Mouse (Mus musculus) gastrocnemius, postnatal 14 days (tissue): ENCODE results near the gene Slc5a5. TPM values are rescaled to one million over a fixed set of nuclear protein-coding genes. Genes with fewer than 3 reads are reported as not detected.
A peak's percentile ranks its signal among the peaks of the same experiment; 100 is the strongest.

Source experiments
- DNase-seq: peaks from one replicate; pipeline ENCODE4 v3.0.0; 2021; ENCODE audit warnings: mixed read lengths
- intact Hi-C: fragments of 180-260 bp; cut with DNase I; formaldehyde crosslinking; loops from one replicate; pipeline ENCODE4 v1.15.1; 2025; ENCODE audit warnings: low total_unique reads
- total RNA-seq, 2 experiments: library from RNA; stranded (reverse); gene quantifications; 2 replicates each; pipeline ENCODE4 v1.2.3; 2021

Slc5a5 gene
- total RNA-seq, 2 experiments from 2014 or later: 0.08 TPM; not detected in 1

DNA sequence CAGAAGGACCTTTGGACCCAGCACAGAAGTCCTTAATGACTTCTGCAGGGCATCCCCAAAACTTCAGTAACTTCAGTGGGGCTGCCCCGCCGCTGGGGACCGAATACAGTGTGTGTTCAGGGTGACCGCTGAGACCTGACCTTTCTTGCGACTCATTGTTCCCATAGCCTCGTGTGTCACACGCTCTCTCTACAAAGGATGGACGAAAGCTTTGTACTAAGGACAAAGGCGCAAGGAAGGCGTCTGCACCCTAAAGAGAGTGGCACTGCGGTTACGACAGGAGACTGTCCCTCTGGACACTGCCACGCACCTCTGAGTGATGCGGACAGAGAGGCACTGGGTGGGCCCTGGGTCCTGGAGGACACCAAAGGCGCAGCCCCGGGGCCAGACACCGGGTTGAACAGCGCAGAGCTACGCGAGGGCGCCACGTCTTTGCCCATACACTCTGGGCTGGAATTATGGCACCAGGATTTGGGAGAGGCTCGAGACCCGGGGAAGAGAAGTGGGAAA lies 27.8 kb downstream of the Slc5a5 start:
- no peak for DNase-seq
- intact Hi-C loops: no loop called here

DNA sequence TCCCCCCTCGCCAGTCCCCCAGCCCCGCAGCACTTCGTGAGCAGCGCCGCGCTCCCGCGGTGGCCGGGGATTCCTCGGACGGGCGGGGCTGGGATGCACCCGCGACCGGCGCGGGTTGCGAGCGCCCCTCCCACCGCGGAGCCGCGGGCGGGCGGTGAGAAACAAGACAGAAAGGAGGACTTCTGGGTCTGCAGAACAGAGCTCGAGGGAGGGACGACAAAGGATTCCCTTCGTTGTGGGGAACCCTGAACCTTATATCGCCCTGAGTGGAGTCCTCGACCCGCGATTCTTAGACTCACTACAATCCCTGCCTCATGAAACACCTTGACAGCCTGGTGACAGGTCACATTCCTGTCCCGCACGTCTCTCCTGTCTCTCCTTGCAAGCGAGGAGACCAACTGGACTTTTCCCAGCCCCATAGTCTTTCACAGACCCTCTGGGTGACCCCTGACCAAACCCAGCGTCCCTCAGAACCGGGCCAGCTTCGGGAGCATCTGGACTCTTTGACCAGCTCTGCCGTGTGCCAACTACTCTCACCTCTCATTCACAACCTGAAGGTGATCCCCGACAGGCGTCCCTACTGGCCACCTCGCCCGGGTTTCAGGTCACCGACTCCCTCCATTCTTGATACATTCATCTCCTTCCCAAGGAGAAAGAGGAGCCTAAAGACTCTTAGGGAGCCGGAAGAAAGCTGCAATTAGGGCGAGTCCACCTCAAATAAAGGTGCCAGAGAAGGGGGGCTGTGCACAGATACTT lies 28.4 kb downstream of the Slc5a5 start:
- intact Hi-C loops: loop anchor here (2.0 kb wide), 1 partner anchor 15 kb away; no protein-coding TSS in a partner anchor
- DNase-seq: peak; percentile 27

DNA sequence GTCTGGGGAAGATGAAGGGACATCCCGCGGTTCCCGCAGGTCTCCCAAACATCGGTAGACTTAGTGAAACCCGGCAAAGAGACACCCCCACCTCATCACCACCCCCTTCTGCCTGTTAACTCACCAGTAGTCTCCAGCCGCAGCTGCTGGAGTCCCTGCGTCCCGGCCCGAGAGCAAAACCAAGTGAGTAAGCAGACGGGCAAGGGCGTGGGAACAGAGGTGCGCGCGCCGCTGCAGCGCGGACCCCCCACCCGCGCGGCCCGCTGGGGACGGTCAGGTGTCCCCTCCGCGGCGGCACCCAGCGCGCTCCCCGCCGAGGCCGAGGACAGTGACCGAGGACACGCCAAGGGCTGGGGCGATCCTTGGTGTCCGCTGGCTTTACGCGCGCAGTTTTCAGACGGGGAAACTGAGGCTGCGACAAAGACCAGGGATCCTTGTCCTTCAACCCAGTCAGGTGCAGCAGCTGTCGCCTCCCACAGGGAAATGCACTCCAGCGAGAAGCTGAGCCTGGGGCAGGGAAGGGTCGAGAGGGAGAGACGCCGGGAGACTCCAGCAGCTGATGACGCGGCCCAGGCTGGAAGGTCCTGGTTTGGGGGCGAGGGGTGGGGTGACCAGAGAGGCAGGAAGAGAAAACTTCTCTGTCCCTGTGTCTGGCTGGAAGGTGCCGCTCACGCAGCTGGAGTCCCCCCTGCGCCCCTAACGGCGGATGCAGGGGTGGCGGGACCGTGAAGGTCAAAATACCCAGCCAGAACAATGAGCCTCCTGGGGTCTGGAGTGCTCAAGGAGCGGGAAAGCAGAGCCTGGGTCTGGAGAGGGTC lies 29.5 kb downstream of the Slc5a5 start, which contains the start of gene Kcnn1:
Kcnn1 (minus strand) TSS at position 435 of the 818 bp plus-strand sequence.
- intact Hi-C loops: loop anchor here (2.0 kb wide), 1 partner anchor 14 kb away; no protein-coding TSS in a partner anchor
- DNase-seq: no peak

- intact Hi-C loops: no loop called here
- DNase-seq: peak; percentile 2
These were observed 35.0 kb downstream of the Slc5a5 start for GRCm38 (mm10) chr8:70857516-70857915.

DNA sequence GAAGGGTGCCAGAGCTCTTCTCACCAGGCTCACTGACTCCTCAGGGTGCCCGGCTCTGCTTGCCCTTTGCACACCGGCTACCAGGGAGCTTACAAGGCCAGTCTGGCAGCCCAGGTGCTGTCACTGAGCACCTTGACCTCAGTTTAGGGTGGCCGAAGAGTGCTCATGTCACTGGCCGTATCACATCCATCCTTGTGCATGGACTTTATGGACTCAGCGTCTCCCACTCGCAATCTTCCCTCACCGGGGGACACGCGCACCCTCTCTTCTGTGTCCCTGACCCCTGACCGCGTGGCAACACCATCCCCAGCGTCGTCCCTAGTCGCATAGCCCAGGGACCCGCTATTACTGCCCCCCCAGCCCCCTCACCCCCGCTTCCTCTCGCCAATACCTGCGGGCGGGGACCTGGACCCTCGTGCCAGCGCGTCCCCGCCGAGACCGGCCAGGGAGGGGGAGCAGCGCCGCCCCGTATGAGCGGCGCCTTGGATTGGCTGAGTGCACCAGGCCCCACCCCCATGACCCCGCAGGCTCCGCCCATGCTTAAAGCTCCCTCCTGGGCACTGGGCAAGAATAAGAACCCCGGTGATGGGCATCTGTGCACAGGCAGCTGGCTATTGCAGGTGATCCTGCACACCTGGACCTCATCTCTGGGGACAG lies 35.9 kb downstream of the Slc5a5 start:
- peak; percentile 77 for DNase-seq
- intact Hi-C loops: no loop called here

DNA sequence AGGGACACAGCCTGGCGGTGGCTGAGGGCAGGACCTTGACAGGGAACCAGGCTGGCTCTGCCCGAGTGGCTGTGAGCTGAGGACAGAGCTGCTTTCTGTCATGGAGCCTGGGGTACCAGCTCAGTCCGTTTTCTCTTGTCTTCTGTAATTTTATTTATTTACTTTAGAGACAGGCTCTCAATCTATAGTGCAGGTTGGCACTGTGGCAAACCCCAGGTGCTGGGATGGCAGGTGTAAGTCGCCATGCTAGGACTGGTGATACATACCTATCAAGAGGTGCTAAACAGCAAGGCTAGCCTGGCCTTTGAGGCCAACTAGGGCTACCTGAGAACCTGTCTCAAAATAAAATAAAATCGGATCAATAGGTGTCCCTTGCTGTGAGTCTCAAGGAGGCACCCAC lies 36.5 kb downstream of the Slc5a5 start:
- intact Hi-C loops: no loop called here
- no peak for DNase-seq

DNA sequence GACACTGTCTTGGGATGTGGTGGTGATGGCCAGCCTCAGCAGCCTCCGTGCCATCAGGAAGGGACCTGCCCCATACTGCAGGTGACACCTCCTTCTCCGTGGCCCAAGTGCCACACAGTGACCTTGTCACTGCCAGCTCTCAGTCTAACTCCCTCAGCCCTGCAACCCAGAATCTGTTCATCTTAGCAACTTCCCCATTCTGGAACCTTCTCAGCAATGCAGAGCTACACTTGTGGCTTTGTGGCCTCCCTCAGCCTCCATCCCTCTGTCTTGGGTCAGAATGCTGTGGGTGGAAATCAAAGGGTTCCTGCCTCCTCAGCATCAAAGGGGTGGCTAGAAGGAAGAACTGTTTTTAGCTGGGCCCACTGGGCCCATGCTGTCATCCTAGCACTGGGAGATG lies 38.7 kb downstream of the Slc5a5 start:
- intact Hi-C loops: no loop called here

GRCm38 (mm10) chr8:70852595-70853231 lies 39.8 kb downstream of the Slc5a5 start:
- intact Hi-C loops: no loop called here
- no peak for DNase-seq

More for the DNA sequence above, 38.7 kb downstream of the Slc5a5 start:
- DNase-seq: no peak

GRCm38 (mm10) chr8:70851837-70852236 lies 40.7 kb downstream of the Slc5a5 start:
- intact Hi-C loops: no loop called here
- no peak for DNase-seq

GRCm38 (mm10) chr8:70850947-70851346 lies 41.6 kb downstream of the Slc5a5 start:
- DNase-seq: no peak
- intact Hi-C loops: no loop called here

DNA sequence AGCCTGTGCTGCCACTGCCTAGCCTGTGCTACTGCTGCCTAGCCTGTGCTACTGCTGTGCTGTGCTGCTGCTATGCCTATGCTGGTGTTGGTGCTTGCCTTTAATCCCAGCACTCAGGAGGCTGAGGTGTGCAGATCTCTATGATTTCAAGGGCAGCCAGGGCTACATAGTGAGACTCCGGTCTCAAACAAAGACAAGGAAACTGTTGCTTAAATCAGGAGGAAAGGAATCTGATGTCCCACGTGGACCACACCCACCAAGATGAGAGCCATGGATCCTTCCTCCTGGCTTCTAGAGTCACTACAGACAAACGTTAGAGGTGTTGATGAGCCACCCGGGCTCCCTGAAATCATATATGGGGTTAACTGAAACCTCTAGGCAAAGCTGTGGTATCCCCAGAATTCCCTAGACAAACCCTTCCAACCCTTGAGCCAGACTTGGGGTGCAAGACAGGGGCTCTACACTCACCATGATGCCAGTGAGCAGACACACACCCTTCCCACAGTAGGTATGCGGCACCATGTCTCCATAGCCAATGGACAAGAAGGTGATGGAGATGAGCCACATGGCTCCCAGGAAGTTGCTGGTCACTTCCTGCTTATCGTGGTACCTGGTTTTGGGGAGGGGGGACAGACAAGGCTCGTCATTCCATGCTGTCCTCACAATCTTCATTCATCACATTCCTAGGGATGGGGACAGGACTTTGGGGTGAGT lies 42.3 kb downstream of the Slc5a5 start:
- intact Hi-C loops: no loop called here
- no peak for DNase-seq

DNA sequence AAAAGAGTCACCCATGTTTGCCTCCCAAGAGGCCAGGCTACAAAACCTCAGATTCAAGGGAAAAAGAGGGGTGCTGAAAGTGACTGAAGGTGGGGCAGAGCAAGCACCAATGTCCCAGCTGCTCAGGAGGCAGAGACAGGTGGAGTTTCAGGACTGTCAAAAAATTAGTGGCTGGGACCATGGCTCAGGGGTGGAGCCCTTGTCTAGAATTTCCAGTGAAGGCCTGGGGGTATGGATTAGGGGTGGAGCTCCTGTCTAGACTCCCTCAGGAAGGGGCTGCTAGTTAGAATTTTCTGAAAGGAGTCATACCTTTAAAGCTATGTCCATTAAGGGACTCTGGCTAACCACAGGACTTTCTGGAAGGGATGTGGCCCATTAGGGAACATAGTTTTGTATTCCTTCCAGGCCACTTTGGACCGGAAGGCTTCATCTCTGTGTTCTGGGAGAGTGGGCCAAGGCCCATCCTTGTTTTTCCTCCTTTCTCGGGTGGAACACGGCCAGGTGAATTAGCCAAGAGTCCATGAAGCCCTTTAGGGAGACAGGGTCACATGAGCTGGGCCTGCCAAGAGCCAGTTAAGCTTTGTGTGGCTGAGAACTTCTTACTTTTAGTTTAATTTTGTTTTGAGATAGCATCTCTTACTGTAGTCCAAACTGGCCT lies 43.1 kb downstream of the Slc5a5 start:
- DNase-seq: peak; percentile 66
- intact Hi-C loops: loop anchor here (2.0 kb wide), 1 partner anchor 13 kb away; the partner anchor contains the start of gene Kcnn1

DNA sequence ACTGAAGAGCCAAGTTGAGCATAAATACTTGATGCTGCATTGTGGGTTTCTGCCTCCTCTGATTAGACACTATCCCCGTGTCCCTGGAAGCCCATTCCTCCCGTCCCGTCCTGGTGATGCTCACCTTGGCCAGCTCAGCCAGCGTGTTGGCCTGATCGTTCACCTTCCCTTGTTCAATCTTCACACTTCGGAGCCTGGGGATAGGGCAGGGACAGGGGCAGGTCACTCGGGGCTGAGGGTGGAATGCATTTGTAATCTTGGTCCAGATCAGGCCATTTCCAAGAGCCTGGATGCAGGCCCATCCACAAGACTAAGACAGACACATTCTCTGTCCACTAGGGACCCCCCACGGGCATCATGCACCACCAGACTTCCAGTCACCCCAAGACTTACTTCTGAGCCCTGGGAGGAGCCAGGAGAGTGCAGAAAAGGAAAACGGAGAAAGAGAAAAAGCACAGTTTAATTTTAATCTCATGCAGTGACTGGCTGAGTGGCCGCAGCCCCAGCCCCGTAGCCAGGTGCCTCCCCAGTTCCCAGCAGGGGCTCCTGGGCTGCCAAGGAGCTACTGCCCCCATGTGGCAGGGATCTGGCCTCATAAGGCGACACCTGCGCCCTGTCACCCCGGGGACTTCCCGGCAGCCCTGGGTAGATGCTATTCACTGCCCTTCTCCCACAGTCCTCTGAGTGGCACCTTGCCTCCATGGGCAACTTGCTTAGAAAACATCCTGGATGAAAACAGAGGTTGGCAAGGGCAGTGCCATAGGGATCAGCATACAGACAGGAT lies 46.0 kb downstream of the Slc5a5 start:
- DNase-seq: no peak
- intact Hi-C loops: no loop called here

GRCm38 (mm10) chr8:70845108-70845507 lies 47.4 kb downstream of the Slc5a5 start:
- intact Hi-C loops: loop anchor here (2.0 kb wide), 1 partner anchor 24 kb away; no protein-coding TSS in a partner anchor
- no peak for DNase-seq

DNA sequence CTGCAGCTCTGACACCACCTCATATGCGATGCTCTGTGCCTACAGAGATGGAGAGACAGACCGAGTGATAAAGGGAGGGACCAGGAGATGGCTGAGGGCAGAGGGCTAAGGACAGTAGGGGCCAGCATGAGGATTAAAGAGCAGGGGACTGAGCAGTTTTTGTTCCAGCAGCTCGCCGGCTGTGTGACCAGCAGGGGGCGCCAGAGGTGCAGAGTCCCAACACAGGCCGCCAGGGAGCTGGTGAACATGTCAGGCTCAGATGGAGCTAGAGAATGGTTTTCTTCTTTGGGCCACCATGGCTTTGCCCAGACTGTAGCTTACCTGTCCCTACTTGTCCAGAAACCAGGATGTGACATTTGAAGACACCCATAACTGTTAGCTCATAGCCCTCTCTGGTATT lies 48.0 kb downstream of the Slc5a5 start:
- intact Hi-C loops: loop anchor here (2.0 to 5.0 kb wide), 2 partner anchors 24 to 122 kb away; partner anchors contain the start of gene Pde4c
- DNase-seq: peak; percentile 91

DNA sequence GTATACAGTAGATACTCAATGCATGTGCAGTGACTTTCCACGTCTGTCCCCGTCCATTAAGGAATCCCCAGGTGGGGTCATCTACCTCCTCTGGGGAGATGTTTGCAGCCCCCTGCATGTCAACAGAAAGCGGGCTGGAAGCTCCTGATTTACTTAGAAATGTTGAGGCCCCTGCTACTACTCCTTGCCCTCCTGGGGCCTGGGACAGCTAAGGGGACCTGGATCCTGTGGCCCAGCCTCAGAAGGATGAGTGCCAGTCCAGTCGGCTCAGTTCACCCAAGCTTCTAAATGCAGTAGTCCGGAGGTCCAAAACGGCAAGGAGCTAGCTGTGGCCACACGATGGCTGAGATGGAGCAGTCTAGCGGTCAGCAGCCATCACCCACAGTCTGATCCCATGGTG lies 48.6 kb downstream of the Slc5a5 start:
- intact Hi-C loops: loop anchor here (2.0 to 5.0 kb wide), 3 partner anchors 25 to 122 kb away; partner anchors contain the start of gene Pde4c
- no peak for DNase-seq

- intact Hi-C loops: loop anchor here (2.0 to 5.0 kb wide), 2 partner anchors 26 to 121 kb away; partner anchors contain the start of gene Pde4c
These were observed 49.3 kb downstream of the Slc5a5 start for GRCm38 (mm10) chr8:70843214-70843773.

More at GRCm38 (mm10) chr8:70843214-70843773, 49.3 kb downstream of the Slc5a5 start:
- DNase-seq: no peak
